Mouse (Mus musculus): Measurements from ENCODE around the gene Ndufb2.

The Ndufb2 gene

GRCm38 (mm10) chr6:39579552-39579951, 12.8 kb upstream of the Ndufb2 start:
- DNase-seq (ENCODE audit: low read depth, low spot score), result no peak

DNA sequence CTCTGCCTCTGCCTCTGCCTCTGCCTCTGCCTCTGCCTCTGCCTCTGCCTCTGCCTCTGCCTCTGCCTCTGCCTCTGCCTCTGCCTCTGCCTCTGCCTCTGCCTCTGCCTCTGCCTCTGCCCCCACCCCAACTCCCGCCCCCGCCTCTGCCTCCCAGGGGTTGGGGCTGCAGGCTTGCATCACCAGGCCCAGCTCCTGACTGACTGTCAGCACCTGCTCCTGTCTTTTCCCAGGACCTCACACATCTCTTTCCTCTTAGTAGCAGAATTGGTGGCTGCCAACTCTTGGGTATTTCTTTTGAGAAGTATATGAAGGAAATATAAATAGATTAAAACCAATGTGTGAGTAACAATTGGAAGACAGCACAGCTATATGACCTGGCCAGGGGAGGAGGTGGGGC, 11.8 kb upstream of the Ndufb2 start:
- no peak for DNase-seq (ENCODE audit: low read depth, low spot score)

DNA sequence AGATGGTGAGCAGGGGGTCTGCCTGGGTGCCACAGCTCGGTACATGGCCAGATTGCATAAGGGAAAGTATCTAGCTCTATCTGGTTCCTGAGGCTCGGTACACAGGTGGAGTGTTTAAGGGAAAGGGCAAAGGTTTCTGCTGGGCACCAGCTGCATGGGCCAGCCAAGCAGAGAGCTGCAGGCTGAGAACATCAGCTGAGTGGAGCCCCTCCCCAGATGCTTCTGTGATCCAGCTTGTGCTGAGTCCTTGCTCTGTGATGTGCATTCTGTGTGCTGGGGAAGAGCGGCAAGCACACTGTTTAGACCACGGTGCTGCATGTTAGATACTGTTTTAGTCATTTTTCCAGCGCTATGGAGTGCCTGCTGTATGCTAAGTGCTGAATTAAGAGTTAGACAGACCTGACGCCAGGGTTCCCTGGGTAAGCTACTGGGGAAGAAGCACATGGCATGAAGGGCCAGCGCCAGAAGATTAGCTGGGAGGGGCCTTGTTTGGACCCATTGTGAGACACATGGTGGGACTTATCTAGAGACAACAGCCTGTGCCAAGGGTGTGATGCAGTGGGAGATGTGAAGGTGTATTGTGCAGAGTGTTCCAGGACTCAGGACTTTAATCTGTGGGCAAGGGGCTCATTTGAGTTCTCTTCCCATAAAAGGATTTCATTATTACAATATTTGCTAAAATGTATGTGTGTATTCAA, 11.1 kb upstream of the Ndufb2 start:
- DNase-seq (ENCODE audit: low read depth, low spot score), result no peak

DNA sequence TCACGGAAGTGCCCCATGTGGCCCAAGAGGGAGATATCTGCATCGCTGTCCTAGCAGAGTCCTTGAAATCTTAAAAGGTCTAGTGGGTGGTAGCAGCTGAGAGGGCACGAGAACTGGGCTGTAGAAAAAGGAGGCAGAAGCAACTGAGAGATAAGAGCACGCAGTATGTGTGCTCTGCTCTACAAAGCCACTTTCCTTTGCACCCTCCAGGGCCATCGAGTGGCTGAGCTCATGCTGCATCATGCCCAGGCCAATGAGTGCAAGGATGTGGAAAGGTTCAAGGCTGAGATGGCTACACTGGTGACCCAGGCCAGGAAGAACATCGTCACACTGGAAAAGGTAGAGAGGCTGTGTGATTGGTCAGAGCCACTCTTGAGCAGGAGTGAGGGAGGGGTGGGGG, 6.9 kb upstream of the Ndufb2 start, which contains the start of gene Gm42420:
Gene Gm42420 (plus strand): TSS at position 237 of the 400 bp plus-strand sequence.
- no peak for DNase-seq (ENCODE audit: low read depth, low spot score)

DNA sequence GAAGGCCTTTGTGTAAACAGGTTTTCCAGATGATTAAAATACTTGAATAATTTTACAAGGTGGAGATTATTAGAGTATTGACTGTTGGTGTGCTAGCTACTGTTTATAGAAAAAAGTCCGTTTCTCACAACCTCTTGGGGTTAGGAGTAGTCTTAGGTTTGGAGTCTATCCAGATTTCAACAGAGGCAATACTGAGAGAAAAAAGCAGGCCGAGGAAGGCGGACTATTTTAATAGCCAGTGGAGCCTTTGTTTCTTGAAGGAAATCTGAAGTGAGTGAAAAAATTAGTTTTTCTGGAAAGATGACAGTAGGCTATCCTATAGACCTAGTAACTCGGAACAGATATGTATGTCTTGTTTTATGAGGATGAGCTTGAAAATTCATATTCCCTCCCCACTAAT, 893 bp upstream of the Ndufb2 start:
- DNase-seq (ENCODE audit: low read depth, low spot score), result no peak

DNA sequence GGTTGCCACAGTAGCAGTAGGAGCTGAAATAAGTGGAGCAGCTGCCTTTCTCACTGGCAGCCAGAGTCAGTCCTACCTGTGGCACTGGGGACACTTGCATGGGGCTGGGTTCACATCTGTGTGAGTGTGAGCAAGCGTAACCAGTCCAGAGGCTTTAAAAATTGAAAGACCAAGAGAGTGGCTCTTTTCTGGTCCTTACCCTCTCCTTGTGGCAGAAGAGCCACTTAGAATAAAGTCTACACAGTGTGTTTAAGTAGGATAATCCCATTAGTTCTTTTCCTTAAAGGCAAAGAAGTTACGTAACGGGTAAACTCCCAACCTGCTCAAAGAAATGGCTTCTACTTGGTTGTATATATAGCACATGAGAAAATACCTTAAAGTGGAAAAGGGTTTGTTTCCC, 8.5 kb downstream of the Ndufb2 start:
- DNase-seq (ENCODE audit: low read depth, low spot score), result no peak

DNA sequence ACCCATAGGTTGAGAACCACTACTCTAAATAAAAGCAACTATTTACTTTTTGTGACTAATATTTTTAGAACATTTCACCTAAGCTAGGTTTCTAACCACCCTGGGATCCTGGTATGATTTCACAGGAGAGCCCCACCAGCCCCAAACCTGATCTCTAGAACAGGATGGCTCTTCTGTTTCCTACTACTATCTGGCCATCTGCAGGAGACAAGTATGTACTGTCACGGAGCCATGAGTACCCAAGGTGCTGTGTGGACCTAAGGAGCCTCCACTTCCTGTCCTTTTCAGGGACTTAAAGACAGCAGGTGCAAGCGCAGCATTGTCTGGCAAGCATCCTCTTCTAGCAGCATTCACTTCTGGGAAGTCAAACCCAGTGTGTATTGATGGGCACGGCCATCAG, 9.5 kb downstream of the Ndufb2 start:
- DNase-seq (ENCODE audit: low read depth, low spot score), result no peak

GRCm38 (mm10) chr6:39604565-39604964, 12.2 kb downstream of the Ndufb2 start:
- DNase-seq (ENCODE audit: low read depth, low spot score), result no peak

DNA sequence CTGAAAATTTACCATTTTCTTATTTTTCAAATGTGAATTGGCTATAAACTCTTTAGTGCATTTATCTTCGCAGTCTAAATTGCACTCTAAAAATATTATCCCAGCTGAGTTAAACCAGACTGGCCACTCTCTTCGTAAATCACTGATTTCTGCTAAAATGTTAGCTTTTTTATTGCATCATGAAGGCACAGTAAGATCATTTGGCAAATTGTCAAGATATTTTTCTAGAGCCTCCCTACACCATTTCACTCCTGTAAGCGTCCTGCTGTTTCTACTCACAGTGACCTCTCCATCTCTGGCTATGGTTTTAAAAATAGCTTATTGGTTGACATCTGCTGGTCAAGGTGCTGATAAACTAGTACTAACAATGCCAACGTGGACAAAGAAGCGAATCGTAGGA, 13.7 kb downstream of the Ndufb2 start:
- no peak for DNase-seq (ENCODE audit: low read depth, low spot score)

DNA sequence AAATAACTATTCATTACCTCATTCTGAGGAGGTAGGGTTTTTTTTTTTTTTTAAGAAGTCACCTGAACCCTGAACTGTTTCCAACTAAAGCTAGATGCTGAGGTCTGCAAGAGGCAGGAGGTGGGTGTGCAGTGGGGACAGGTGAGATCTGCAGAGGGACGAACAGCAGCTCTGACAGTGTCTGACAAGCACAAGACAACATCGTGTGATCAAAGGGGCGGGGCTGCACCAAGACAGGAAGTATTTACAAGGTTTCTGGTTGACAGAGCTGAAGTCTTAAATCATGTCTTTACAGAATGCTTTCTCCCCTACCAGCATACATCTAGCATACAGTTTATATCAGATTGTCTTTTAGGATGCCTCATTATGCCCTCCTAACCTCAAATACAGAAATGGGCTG, 14.5 kb downstream of the Ndufb2 start:
- DNase-seq (ENCODE audit: low read depth, low spot score), result no peak

GRCm38 (mm10) chr6:39607365-39607764, 15.0 kb downstream of the Ndufb2 start:
- no peak for DNase-seq (ENCODE audit: low read depth, low spot score)

- DNase-seq (ENCODE audit: low read depth, low spot score), result no peak
Observed at GRCm38 (mm10) chr6:39610207-39610606, 17.8 kb downstream of the Ndufb2 start.

GRCm38 (mm10) chr6:39611296-39611695, 18.9 kb downstream of the Ndufb2 start:
- no peak for DNase-seq (ENCODE audit: low read depth, low spot score)

Measured in retina, postnatal 7 days (tissue).